Mouse (Mus musculus) thymus, postnatal 4 days (tissue): ENCODE results near the gene Negr1.

Source experiments
- DNase-seq: peaks from one replicate; pipeline ENCODE4 v3.0.0; 2021

Negr1 gene

DNA sequence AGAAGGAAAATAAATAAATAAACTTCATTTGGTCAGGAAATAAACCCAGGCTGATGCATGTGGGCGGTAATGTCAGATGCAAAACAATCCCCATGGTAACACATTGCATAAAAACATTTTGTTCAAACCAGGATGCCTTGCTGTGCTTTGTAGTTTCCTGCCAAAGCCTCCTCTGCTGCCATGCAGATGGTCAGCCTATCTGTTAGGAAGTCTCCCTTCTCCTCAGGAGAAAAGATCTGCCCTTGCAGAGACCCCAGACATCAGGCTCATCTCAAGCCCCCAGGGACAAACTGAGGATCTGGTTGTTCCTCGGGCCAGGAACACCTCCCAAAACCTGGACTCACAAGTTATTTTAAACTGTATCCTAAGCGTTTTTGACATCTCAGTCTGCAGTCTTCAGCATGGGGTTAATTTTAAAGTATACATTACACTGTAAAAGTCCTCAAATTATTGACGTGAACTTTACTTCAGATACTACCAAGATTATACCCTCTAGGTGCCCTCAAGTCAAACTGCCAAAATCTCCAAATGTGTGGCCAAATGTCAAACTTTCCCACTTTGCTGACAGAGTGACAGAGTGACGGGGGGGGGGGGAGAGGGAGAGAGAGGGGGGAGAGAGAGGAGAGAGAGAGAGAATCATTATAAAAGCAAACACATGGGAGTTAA, 366.9 kb downstream of the Negr1 start:
- no peak for DNase-seq

DNA sequence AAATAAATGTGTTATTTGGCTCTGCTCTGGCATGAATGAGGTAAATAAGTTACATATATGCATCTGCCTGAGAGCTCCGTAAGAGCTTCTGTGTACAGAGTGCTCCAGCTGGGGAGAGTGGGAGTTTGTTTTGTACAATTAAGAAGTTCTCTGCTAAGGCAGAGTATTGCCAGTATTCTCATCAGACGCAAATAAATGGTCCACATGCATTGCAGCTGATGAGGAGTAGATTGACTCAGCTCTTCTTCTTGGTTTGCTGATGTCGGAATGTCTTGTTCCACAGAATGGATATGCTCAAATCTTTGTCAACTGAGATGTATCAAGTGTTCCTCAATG, 367.4 kb downstream of the Negr1 start:
- no peak for DNase-seq

DNA sequence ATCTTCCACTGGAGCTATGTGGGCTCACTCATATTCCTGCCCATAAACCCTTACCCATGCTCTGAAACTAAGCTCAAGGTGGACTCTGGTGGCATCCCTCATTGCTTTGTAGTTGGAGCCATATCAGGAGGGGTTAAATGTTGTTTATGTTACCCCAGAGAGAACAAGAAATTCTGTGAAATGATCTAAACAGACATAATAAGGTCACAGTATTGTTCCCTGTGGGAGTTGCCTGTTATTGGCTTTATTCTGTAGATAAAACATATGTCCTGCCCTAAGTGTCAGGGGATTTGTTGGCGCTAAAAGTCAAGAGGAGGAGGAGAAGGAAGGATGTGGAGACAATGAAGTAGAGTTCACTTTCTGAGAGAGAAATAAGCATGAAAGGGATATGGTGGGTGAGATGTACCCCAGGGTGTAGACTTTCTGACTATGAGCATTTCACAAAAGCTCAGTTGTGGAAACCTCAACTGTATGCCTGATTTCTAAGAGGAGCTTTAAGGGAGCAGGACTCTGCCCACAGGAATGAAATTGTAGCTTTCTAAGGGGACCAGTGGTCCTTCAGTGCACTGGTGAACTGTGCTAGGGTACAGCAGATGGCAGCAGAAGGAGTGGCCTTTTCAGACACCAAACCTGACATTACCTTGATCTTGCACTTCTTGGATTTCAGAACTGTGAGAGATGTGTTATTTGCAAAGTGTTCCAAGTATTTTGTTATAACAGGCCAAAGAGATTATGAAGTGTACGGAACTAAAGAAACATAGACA, 368.3 kb downstream of the Negr1 start:
- DNase-seq, result no peak

DNA sequence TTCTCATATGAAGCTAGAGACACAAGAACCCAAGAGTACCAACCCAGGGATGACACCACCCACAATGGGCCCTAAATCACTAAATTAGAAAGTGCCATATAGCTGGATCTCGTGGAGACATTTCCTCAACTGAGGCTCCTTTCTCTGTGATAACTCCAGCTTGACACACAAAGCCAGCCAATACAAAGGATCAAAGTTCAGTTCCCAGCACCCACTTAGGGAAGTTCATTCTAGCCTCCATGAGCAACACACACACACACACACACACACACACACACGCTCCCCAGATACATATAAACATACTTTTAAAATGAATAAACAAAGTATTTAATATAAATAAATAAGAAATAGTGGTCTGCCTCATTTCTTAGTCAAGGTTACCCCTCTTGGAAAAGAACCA, 369.4 kb downstream of the Negr1 start:
- DNase-seq, result no peak

DNA sequence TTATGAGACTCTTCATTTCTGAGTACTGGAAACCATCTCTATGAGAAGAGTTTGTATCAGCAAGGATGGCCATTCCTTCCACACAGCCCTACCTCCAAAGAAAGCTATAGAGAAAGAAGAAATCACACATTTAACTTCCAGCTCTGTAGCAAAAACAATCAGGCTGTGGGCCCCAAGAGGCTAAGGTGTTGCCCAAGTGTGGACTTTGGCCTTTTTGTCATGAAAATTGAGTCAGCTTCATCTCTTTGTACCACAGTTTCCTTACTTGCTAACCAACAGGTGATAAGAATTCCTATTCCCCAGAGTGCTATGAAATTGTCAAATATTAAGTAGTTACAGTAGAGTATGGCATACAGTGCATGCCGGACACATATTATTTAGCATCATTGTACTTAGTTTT, 369.9 kb downstream of the Negr1 start:
- no peak for DNase-seq

DNA sequence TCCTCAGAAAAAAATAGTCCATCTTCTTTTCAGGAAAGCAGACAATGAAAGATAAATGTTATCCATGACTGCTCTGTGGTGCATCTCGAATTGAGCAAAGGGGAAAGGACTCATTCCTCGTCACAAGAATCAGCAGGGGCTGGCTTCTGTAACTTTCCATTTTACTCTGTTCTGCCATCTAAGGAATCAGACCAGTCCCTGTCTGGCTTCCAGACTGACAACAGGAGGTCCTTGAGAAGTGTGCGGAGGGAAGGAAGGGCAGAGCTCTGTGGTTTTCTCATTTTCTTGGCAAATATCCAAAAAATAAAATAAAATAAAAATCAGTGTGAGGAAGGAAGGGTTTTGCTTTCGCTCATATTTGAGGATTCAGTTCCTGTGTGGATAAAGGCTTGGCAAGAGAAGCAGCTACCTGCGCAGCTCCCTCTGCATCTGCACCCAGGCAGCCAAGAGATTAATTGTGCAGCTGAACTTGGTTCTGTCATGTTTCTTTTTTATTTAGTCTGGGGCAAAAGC, 373.2 kb downstream of the Negr1 start:
- no peak for DNase-seq

DNA sequence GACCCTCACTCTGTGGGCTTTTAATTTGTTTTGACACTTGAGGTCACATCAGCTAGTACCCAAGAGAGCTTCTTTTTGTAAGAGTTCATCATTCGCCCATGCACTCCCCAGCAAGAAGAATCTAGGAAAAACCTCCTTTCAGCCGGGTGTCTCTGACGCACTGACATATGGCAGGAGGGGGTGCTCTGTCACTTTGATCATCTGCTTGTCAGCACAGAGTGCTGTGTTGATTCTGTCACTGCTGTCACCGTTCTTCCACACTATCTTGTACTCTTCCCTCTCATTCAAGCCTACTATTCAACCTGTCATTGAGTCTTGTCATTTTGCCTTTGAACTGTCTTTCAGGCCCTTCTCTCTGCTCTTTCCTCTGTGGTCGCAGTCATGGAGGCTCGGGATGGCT, 385.8 kb downstream of the Negr1 start:
- no peak for DNase-seq

DNA sequence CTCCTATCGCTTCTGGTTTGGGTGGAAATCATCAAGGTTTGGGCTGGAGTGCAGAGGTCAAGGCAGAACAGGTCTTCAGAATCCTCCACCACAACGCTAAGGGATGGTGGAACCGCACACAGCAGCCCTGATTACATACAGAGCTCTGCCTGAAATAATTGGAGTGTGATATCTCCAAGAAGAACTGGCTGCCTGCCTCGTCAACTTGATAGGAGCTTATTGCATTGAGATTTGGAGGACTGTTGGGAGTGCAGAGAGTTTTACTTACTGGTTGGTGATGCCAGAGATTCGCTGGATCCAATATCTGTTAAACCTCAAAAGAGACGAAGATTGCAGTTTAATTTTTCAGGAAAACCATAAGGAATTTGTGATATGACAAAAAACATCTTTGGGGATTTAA, 391.4 kb downstream of the Negr1 start:
- no peak for DNase-seq

DNA sequence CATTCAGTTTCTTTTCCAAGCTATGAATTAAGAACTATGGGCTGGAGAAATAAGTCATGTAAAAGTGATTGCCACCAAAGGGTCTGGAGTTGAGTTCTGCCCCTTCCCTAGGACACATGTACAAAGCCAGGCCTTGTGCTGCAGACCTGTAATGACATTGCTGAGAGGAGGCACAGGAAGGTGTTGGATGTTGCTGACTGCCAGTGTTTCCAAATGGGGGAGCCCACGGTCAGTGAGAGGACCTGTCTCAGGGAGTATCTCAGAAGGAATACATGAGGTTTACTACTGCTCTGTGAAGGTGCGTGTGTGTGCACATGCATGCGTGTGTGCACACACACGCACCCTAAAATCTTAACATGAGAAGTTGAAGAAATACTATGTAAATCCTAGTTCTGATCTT, 393.5 kb downstream of the Negr1 start:
- no peak for DNase-seq

DNA sequence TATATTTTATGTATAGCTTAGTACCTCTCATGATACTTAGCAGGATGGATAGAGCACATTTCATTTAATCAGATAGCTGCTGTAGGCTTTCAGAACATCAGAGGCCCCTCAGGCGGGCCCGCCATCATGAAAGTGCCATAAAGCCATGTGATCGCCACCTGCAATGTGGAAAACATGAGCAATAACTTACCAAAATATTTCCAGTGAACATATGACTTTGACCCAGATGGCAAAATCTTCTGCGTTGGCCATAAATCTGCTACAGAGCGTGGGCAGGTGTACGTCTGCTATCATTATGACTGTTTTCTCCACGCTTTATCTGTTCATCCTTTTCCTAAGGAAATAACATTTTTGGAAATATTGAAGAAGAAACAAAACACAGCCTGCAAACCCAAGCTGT, 397.0 kb downstream of the Negr1 start:
- DNase-seq, result no peak

DNA sequence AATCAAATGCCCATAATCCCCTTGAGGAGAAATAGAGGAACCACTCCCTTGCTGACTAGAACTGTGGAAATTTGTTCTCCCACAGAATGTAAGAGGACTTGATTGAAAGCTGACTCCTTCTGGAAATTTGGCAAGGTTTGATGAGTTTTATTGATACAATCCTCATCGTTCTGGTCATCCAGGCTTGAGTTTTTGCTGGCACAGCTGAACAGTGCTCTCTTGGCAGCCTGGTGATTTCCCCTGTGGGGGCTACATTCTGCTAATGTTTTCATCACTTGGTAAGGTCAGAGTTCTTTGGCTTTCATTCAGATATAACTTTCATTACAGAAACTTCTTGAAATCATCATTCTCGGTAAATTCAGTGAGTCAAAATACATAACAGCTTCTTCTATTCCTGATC, 407.2 kb downstream of the Negr1 start:
- DNase-seq, result no peak

DNA sequence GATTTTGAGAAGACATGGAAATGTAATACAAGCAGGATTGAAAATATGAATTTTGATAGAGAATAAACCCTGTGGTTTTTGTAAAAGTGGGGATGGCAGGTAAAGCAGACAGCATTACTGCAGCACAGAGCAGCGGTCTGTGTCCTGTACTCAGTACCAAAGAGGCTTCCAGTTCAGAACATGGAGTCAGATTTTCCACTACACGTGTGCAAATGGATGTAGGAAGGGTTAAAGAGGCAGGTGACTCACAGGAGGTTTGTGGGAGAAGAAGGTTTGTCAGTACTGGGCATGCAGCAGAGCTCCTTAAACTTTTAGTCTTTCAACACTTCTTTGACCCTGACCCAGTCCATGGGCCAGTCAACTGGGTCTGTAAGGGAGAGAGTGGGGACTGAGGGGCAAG, 409.5 kb downstream of the Negr1 start:
- no peak for DNase-seq

DNA sequence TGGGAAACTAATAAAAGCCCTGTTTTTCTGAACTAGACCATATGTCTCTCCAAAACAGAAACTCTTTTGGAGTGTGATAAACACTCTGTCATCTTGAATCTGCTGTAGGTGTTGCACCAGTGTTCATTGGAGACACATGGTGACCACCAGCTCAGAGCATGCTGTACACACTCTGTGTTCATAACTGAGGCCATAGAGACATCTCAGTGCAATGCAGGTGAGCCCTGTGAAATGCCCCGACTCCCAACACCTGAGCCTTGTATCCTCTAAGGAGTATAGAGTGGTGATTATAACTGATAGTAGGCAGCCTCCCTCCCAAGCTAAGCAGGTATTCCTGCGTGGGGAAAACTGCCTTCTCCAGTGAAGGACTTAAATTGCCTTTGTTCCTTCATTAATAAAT, 415.2 kb downstream of the Negr1 start:
- DNase-seq, result no peak

DNA sequence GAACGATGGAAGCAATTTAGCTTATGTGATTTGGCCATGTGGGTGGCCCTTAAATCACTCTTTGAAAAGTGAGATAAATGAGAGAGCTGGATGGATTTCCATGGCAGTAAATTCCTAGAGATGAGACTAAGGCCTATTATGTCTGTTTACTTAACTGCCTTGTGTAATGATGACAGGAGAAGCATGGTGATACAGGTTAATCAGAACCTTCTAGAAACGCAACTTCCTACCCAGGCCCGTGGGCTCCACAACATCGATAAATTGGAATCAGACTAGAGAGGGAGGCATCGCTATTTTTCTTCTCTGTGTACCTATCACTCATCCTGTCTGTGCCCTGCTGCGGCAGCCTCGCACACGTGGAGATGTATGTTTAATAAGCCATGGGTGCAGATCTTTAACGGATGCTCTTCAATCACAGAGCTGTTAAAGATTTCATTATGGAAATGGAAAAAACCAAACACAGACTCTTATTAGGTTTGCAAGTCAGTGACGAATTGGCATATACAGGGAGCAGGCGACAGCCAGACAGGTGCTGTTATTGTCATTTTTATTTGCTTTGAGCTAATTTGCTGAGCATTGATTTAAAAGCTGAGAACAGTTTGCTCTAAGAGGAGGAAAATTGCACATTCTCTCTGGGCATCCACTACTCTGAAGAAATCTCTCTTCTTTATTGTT, 418.6 kb downstream of the Negr1 start:
- DNase-seq, result no peak

DNA sequence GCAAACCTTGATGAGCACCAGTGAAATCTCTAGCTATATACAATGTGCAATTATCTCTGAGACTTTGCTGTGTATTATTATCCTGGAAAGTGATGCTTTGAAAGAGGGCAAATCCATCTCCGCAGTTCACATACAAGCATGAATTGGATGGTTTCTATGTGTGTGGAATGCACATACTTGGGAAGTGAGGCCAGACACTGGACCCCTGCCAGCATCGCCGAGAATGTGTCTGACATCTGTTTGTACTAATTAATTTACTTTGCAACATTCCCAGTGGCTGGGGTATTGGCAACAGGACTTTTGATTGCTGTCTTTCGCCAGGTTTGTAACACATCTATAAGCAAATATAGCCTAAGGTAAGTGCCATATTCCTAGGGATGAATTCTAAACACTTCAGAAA, 420.5 kb downstream of the Negr1 start:
- no peak for DNase-seq

DNA sequence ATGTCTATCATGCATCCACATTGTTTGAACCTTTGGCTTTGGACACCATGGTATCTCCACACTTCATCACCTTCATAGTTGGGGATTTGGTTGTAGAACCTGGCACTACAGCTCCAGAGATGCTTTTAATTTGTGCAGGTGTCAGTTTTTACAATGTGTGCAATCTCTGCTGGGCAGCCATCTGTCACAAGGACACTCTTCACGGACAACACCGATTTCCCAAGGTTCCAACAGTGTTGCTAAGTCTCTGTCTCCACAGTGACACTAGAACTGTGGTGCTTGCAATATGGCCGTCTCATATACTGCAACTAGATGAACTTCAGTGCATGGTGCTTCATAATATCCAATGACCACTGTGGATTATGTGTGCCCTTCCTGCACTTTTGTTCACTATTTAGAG, 425.5 kb downstream of the Negr1 start:
- no peak for DNase-seq

DNA sequence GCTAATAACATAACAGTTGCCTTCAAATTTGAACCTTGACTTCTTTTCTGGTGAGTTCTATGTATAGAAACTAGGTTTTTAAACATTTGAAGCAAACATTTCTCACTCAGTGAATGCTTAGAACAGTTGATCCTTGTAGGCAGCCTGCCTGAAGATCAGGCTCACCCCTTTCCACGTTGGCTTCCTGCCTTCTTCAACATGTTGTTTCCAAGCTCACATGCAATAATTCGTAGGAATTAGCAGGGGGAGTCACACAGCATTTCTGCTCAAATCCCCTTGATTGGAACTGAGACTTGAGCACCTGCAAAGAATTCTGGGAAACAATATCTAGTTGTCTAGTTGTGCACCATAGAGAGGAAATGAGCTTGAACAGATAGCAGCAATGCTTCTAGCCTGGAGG, 430.6 kb downstream of the Negr1 start:
- DNase-seq, result no peak

DNA sequence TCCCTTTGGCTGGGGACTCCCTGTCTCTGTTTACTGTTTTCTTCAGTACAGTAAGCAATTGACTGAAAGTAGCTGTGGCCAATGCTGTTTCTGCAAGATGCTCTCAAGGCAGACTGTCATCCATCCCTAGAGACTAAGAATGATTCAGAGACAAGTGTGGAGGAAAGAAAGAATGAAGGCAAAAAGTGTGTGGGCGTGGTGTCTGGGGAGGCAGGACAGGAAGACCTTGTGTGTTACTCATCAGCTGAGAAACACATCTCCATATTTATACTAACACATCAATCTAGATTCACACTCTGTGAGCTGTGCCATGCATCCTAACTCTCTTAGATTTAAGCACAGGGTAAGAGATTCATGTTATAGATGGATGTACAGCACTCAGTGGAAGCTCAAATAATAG, 431.2 kb downstream of the Negr1 start:
- DNase-seq, result no peak

DNA sequence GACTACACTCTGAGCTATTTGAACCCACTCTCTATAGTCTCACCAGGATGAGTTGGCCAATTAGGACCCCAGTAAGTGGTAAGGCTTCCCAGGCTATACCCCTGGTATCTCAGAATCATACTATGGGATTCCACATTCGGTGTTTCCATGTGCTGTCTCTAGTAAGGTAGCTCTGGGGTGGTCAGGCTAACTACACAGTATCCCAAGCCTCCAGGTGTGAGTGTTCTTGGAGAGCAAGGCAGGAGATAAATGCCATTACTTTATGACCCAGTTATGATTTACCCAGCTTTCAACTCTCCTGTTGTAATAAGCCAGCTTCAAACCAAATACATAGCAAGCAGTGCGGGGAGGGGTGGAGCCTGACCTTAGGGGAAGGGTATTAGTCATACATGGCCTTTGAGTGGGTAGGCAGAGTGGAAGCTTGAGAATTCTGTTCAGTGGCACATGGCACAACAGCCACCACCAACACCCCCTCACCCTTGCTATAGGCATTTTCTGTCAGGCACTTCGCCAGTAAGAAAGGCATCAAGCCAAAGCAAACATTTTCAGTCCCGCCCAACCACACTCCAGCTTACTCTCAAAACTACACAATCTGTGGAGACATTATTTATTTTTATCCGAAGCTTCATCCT, 437.7 kb downstream of the Negr1 start:
- DNase-seq, result no peak

DNA sequence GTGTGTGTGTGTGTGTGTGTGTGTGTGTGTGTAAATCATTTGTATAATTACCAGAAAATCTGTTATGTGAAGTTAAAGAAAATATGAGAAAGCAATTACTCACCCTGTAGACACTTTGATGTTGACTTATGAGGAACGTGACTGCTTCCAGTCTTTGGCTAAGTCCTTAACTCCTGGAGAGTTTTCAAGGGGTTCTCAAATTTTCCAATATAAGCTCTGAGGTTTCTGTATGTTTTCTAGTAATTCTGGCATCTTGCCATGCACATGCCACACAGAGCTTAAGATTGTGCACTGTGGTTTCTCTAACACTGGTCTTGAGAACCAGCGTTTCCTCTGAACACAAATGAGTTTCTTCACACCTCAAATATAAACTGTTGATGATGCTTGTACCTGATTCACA, 460.0 kb downstream of the Negr1 start:
- DNase-seq, result no peak

DNA sequence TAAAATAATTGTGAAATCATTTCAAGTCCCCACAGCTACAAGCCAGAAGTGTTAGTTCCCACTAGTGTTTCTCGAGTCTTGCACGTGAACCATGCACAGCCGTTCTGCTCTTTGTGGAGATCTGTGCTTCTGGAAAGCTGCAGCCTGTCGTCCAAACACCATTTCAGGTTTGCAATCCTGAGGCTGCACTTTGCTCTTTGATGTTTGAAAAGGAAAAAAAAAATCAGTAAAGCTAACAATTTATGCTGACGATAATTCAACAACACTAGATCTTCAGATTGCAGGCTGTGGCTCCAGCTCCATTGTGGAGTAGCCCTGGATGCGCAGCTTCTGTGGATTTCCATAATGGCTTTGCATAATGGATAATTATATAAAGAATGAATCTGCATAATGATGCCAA, 463.0 kb downstream of the Negr1 start:
- DNase-seq, result no peak

DNA sequence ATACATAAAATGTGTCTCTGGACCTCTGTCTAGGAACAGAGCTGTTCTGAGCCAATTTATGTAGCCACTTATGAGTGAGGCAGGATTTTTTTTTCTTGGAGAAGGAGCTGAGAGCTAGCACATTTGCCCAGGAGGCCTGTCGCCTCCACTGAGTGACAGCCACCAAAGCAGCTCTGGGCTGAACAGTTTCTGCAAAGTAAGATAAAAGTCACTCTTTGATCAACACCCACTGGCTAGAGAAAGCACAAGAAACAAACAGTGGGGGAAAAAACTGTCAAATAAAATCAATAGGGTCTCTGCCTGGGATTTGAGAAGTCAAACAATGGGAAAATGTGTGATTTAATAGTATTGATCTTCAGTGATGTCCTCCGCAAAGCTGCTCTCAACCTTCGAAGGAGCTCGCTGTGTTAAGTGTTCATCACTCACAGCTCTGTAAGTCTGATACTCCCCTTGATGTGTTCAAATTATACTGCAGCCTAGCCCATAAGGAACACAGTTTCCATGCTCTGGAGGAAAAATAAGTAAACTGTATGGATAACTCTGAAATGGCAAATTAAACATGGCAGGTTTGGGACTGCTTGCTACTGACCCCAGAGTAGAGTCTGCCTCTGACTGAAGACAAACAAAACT, 470.0 kb downstream of the Negr1 start:
- no peak for DNase-seq

DNA sequence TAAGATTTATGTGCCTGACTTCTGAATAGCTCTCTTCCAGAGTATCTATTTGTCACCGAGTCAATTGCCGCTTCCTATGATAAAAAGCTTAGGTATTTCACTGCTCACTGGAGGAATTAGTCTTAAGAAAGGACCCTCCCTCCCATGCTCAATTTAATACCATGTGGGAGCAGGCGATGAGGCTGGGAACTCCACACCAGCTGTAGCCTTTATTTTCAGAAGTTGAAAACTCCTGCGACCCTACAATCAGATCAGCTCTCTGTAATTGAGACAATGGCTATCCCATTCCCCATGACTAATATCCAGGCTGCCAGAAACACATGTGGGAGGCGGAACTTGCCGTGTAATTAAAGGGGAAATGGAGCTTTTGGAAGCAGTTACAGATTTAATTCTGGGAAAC, 474.4 kb downstream of the Negr1 start:
- DNase-seq, result no peak
